Mouse (Mus musculus) 3134 (cell line): ENCODE results near the gene Hcrt.

Source experiments
- DNase-seq: peaks from one replicate; pipeline ENCODE4 v3.0.0-alpha.2; 2011; ENCODE audit warnings: low spot score; ENCODE audit not compliant: insufficient read length; ENCODE audit errors: extremely low read depth

Hcrt gene

GRCm38 (mm10) chr11:100736746-100737080, 26.0 kb downstream of the Hcrt start:
- DNase-seq, result no peak

GRCm38 (mm10) chr11:100735954-100736745, 26.6 kb downstream of the Hcrt start:
- no peak for DNase-seq

DNA sequence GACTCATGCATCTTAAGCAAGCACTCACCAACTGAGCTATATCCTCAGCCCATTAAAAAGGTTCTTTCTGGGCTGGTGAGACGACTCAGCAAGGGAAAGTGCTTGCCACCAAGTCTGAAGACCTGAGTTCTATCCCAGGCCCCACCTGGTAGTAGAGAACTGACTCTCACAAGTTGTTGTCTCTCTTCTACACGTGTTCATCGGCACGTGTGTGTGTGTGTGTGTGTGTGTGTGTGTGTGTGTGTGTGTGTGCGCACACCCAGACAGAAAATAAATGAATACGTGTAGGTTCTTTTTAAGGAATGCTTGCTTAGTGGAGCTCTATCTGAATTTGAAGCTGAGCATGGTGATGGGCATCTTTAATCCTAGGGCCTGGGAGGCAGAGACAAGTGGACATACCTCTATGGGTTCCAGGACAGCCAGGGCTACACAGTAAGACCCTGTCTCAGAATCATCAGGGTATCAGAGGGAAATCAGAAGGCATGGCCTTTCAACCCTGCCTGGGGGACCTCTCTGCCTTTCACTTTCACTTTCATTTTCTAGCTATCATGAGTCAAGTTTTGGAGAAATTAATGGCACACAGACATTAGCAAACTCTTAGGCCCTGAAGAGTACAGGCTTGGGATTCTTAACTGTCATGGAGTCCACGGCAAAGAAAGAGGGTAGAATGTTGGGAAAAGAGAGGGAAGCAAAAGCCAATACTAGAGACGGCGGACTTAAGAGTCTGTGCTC, 27.4 kb downstream of the Hcrt start:
- no peak for DNase-seq

GRCm38 (mm10) chr11:100730477-100731205, 32.1 kb downstream of the Hcrt start:
- no peak for DNase-seq

DNA sequence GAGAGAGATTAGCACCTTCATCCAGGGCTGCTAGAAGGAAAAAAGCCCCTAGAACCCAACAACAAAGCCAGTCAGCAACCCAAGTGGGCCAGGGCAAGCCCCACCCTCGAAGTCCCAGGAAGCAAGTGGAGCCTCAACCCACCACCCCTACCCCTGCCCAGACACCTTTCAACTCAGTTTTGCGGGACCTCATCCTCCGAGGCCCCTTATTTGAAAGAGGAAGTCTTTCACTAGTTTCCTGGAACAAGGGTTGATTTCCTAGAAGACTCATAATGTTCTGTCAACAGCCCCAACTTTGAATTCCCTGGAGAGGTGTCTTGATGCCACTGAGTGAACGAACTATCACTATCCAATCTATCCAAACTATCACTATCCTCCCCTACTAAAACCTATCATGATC, 32.8 kb downstream of the Hcrt start:
- no peak for DNase-seq

DNA sequence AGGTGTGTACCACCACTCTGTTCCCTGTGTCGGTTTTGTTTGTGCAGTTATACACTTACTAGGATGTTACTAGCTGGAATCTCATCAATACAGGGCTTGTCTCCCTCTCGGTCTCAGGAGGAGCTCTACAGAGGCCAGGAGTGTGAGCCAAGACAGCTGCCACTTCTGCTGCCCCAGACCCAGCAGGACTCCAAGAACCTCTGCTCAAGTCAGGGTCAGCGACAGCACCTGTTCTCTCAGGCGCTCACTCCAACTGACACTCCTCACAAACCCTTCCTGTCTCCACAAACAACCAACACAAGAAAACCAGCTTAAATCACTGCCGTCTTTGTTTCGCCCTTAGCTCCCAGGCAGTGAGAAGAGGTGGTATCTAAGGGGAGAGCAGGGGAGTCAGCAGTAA, 34.1 kb downstream of the Hcrt start:
- no peak for DNase-seq

DNA sequence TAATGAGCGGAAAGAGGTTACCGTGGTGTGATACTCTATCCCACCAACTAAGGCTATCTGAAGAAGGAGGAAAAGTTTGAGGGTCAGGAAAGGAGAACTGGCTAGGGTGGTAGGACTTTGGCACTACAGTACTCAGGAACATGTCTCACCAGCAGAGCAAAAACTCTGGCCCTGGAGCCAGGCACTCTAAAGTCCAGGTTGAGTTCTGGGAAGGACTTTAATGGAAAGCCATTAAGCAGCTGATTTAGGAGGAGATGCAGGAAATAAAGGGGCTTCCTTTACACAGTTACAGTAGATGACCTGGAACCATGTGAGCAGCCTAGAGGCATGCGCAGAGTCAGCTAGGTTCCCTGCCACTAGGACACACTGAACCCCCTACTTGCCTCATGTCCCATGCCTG, 35.5 kb downstream of the Hcrt start:
- no peak for DNase-seq

- no peak for DNase-seq
These were observed 37.7 kb downstream of the Hcrt start for GRCm38 (mm10) chr11:100724919-100725512.

DNA sequence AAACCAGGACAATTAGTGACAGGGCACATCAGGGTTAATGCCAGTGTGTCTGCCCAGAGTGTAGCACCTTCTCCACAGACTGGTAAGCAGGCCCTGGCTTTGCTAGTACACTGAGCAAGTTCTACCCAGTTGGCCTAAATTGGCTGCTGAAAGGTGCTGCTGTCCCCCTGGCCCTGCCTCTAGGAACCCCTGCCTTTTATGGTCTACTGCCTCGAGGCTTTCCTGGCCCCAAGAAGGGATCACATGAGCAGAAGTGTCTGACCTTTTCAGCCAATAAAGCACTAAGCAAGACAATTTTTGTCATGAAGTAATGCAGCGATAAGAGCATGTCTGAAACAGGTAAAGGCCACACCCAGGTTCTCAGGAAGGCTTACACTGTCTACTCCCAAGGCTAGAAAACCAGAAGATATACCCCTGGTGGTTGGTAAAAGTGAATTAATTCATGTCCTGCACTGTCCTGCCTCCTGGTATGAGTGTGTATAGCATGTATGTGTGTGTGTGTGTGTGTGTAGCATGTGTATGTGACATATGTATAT, 40.2 kb downstream of the Hcrt start:
- no peak for DNase-seq

DNA sequence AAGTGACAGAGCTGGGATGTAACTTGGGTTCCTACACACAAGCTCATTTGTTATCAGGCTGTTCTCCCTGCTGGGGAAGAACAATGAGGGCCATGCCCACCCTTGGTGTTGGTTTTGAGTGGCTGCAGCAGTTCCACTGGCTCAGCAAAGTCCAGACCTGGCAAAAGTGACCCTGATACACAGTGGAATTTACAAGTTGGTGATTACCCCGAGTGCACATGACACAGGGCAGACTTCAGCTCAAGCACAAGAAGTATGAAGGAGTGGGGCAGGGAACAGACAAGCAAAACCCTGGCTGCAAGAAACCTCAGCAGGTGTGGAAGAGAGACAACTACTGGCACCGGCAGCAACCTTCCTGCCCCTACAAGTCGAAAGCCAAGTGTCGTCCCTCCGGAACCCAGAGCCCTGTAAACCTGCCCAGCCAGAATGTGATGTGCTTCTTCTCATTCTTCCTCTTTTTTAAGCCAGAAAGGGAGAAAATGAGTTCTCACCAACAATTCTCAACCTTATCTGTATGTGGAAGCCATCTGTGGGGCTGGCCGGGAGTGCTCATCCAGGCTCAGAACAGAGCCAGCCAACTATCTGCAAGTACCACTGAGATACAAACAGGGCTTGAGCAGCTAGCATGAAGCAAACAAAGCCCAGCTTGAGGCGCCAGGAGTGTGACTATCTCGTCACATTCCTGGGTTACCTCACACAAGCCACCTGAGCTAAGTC, 40.8 kb downstream of the Hcrt start:
- DNase-seq, result no peak

- DNase-seq, result no peak
These were observed 41.5 kb downstream of the Hcrt start for GRCm38 (mm10) chr11:100721254-100721653.

- no peak for DNase-seq
These were observed 42.4 kb downstream of the Hcrt start for GRCm38 (mm10) chr11:100720345-100720744.

DNA sequence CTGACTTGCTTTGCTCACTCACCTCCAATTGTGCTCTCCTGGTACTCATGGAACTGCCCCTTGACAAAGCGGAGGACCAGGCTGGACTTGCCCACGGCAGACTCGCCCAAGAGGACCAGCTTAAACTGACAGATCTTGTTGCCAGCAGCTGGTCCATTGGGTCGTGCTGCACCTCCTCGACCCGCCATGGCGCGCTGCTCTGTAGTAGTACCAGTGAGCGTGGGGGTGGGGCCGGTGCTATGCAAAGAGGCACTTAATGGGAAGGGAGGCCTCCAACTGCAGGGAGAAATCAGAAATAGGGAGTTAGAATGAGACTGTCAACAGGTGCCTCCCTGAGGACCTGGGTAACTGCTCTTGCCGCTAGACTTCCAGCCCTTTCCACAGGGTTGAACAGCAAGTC, 42.8 kb downstream of the Hcrt start:
- DNase-seq, result no peak

DNA sequence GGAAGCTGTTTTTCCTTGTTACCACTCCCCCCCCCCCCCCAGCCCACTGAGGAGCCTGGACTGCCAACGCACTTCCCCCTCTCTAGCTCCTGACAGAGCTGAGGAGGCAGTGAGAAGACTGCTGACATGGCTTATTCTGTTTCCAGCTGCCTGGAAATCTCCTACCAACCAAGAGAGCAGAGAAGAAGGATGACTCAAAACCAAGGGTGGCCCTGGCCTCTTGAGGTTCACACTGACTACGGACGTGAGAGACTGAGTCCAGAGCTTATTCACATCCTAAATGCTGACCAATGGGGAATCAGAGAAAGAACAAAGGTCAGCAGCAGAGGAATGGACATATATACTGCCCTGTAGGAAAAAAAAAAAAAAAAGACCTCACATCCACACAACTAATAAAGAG, 43.4 kb downstream of the Hcrt start:
- no peak for DNase-seq

DNA sequence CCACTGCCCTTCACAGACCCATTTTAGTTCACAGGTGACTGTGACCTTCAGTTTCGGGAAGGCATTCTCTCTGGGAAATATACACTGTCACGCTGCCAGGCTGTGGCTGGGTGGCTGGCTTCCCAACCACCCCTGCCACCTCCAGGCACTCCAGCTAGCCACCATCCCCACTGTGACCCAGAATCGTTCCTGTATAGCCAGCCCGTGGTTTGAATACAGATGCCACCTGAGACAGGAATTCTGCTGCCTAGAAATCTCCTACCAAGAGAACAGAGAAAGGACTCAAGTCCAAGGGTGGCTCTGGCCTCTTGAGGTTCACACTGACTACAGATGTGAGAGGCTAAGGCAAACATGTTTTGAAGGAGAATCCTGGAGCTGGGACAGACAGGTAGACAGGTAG, 43.9 kb downstream of the Hcrt start:
- no peak for DNase-seq

DNA sequence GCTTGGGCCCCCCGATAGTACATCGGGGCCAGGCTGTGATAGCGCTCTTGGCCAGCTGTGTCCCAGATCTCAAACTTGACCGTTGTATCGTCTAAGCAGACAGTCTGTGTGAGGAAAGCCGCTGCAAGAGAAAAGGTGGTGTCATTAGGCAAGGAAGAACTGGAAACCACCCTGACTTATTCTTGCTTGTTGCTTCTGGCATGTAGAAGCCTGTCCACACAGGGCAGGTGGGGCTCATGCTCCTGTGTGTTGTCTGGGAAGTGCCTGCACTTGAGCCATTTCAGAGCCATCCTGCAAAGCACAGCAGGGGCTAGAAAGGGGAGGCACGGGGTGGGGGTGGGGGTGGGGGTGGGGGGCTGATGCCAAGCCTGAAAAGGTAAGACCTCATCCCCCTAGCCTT, 44.3 kb downstream of the Hcrt start:
- no peak for DNase-seq

GRCm38 (mm10) chr11:100716649-100717048, 46.1 kb downstream of the Hcrt start:
- no peak for DNase-seq

- DNase-seq, result no peak
These were observed 47.8 kb downstream of the Hcrt start for GRCm38 (mm10) chr11:100714948-100715347.

DNA sequence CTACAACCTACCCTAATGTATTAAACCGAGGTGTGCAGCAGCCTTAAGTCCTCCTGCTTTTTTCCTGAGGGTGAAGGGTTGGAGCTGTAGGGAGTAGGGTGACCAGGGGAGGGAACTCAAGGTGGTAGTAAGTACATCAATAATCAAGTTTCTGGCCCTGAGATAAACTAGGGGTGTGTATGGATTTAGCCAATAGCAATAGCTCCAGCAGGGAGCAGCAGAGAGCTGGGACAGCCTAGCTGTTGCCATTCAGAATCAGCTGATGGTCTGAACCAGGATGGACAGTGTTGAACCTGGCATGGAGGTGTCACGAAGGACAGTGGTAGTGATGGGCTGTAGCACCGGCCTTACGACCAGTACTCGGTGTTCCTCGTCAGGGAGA, 48.2 kb downstream of the Hcrt start:
- no peak for DNase-seq

DNA sequence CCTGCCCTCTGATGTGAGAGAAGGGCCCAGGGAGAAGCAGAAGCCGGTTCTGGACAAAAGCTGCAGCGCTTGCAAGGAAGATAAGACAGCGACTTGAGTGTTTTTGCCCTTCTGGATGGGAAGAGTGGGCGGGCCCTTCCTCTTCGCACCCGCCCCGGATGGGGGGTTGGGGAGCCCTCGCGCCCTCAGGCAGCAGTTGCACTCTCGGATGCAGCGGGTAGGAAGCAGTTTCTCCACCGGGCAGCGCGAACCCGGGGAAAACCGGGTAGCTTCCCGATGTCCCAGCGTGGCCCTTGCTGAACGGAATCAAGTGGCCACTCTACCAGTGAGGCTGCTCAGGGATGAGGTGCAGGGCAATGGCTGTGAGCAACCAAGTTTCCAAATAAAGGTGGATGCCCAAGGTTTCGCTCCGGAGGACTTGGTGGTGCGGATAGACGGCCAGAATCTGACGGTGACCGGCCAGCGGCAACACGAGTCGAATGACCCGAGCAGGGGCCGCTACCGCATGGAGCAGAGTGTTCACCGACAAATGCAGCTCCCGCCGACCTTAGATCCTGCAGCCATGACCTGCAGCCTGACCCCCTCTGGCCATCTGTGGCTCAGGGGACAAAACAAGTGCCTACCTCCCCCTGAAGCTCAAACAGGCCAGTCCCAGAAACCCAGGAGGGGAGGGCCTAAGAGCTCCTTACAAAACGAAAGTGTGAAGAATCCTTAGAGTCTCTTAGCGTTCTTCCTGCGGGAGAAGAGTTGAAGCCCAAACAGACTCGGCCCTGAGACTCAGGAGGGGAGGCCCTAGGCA, 48.8 kb downstream of the Hcrt start, which contains the start of gene Hspb9:
Gene Hspb9, plus strand, starts transcription at position 116 of the 799 bp plus-strand sequence.
- DNase-seq, result no peak
